Mouse (Mus musculus) C2C12 (cell line): Measurements from ENCODE around the gene Tubg2.

Source experiments
- CEBPB ChIP-seq: IDR thresholded peaks from one replicate; pipeline ENCODE4 v1.6.1; 2011; ENCODE audit warnings: low read depth, mild to moderate bottlenecking, control low read depth, moderate library complexity
- CTCF ChIP-seq: IDR thresholded peaks from one replicate; pipeline ENCODE4 v1.5.1; 2011; ENCODE audit not compliant: control insufficient read depth, insufficient read depth, insufficient read length
- FOSL1 ChIP-seq: IDR thresholded peaks from one replicate; pipeline ENCODE4 v1.8.0; 2011; ENCODE audit warnings: mild to moderate bottlenecking, low read length; ENCODE audit not compliant: poor library complexity, insufficient read depth, severe bottlenecking
- MAX ChIP-seq: IDR thresholded peaks from one replicate; pipeline ENCODE4 v1.6.1; 2011; ENCODE audit warnings: mild to moderate bottlenecking, control low read depth
- MYOD1 ChIP-seq: IDR thresholded peaks from one replicate; pipeline ENCODE4 v1.6.1; 2011; ENCODE audit warnings: low read depth; ENCODE audit not compliant: control insufficient read depth, insufficient read length
- MYOG ChIP-seq: IDR thresholded peaks from one replicate; pipeline ENCODE4 v1.6.1; 2011; ENCODE audit not compliant: control insufficient read depth, insufficient read length; ENCODE audit errors: extremely low read depth
- USF1 ChIP-seq: IDR thresholded peaks from one replicate; pipeline ENCODE4 v1.6.1; 2011; ENCODE audit warnings: low read depth, mild to moderate bottlenecking, control low read depth, moderate library complexity

- no peak for TF ChIP-seq MYOD1
- TF ChIP-seq CTCF: no peak
- TF ChIP-seq MAX: no peak
- no peak for TF ChIP-seq CEBPB
- TF ChIP-seq USF1: no peak
- TF ChIP-seq MYOG: no peak
- no peak for TF ChIP-seq FOSL1
These were observed 16.7 kb downstream of the Tubg2 start for GRCm38 (mm10) chr11:101172434-101172815.
